Mouse (Mus musculus): ENCODE measurements around the gene Elovl3. TPM values are rescaled to one million over a fixed set of nuclear protein-coding genes. Genes with fewer than 3 reads are reported as not detected.

Elovl3 gene
- polyA plus RNA-seq, 1 experiment from 2014 or later: not detected

DNA sequence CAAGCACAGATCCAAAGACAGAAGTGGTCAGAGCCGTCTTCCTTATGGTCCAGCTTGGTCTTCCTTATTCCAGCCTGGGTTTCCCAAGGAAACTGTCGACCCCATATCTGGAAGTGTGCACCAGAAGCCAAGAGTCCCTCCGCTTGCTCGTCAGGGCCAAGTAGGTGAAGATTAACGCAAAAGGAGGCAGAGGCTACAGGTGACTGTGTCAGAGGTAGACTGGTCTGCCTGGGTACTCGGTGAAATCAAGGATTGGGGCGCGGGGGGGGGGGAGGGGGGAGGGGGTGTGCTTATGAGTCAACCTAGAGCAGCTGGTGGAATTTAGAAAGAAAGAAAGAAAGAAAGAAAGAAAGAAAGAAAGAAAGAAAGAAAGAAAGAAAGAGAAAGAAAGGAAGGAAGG is 414 bp upstream of the Elovl3 start:
- Histone ChIP-seq H3K9me3 (ENCODE audit: control insufficient read depth) (no peaks in the 10 kb centered on the region), H3K27ac (ENCODE audit: low read depth, low read length) (no peak overlapping the region), H3K36me3 (ENCODE audit: control insufficient read depth, insufficient read depth) (no peaks in the 10 kb centered on the region), H3K4me1 (replicated peaks; ENCODE audit: control insufficient read depth, insufficient read depth, low read length) (peaks cover 2% of the 10 kb centered on the region; the same call in 1 of the 2 replicates), H3K27me3 (replicated peaks; ENCODE audit: control insufficient read depth, insufficient read depth, low read length) (peaks cover 54% of the 10 kb centered on the region), H3K4me2 (replicated peaks; ENCODE audit: low read depth) (peak overlapping the region; percentile 59), H3K4me3 (ENCODE audit: low read depth, low read length) (peak overlapping the region; percentile 26), H3K9ac (ENCODE audit: low read depth, low read length) (no peak overlapping the region)
- 4% methylated on average over 6 of the region's 8 CpGs for WGBS
- TF ChIP-seq CTCF (IDR thresholded peaks at IDR 0.05; ENCODE audit: low read depth): no peak
- ATAC-seq: no peak

DNA sequence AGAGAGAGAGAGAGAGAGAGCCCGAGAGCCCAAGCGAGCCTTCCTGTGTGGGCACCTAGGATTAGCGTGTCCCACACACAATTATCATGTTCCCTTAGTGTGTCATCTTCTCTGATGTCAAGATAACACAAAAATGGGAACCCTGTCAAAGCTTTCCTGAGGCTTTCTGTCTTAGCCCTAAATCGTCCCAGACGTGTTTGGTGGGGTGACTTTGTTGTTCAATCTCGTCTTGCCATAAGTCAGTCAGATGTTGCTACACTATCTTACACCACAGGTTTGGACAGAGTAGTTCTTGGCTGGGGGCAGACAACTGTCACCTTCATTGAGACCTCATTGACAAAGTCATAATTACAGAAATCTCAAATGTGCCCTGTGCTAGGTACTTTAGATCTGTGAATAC is 880 bp downstream of the Elovl3 start:
- no peak for ATAC-seq
- peaks cover 66% of the 10 kb centered on the region for H3K27me3 ChIP-seq (replicated peaks; ENCODE audit: control insufficient read depth, insufficient read depth, low read length)
- no peak for TF ChIP-seq CTCF (IDR thresholded peaks at IDR 0.05; ENCODE audit: low read depth)
- H3K4me2 ChIP-seq (replicated peaks; ENCODE audit: low read depth): no peak overlapping the region
- H3K9ac ChIP-seq (ENCODE audit: low read depth, low read length): no peak overlapping the region
- H3K27ac ChIP-seq (ENCODE audit: low read depth, low read length): no peak overlapping the region
- peaks cover 10% of the 10 kb centered on the region; the same call in 1 of the 2 replicates for H3K4me1 ChIP-seq (replicated peaks; ENCODE audit: control insufficient read depth, insufficient read depth, low read length)
- WGBS: 51% methylated on average over 6 of the region's 6 CpGs
- H3K36me3 ChIP-seq (ENCODE audit: control insufficient read depth, insufficient read depth): no peaks in the 10 kb centered on the region
- H3K4me3 ChIP-seq (ENCODE audit: low read depth, low read length): no peak overlapping the region
- H3K9me3 ChIP-seq (ENCODE audit: control insufficient read depth): no peaks in the 10 kb centered on the region

DNA sequence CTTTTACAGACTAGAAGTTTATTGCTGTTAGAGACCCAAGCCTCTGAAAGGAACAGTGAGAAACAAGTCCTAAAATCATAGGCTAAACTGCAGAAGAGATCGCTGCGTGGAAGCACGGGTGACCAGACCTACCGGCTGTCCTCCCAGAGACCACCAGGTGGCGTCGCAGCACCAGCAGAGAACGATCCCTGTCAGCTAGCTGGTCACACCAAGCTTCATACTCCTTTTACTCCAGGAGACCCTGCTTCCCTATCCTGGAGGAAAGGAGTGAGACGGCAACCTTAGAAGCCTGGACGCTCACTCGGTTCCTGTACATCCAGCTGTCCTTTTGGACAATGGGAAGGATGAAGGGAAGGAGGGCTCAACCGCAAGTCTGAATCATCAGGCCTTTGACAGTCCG is 3.6 kb downstream of the Elovl3 start:
- H3K27me3 ChIP-seq (replicated peaks; ENCODE audit: control insufficient read depth, insufficient read depth, low read length): peaks cover 75% of the 10 kb centered on the region
- H3K9me3 ChIP-seq (ENCODE audit: control insufficient read depth): no peaks in the 10 kb centered on the region
- peak overlapping the region; percentile 46; the same call in 1 of the 2 replicates for H3K9ac ChIP-seq (ENCODE audit: low read depth, low read length)
- peak; percentile 99 for TF ChIP-seq CTCF (IDR thresholded peaks at IDR 0.05; ENCODE audit: low read depth)
- no peaks in the 10 kb centered on the region for H3K36me3 ChIP-seq (ENCODE audit: control insufficient read depth, insufficient read depth)
- peak overlapping the region; percentile 51 for H3K4me3 ChIP-seq (ENCODE audit: low read depth, low read length)
- 0 out of 2 replicates have a peak, but pooled peaks have one; percentile 9 for ATAC-seq
- H3K4me1 ChIP-seq (replicated peaks; ENCODE audit: control insufficient read depth, insufficient read depth, low read length): peaks cover 10% of the 10 kb centered on the region; the same call in 1 of the 2 replicates
- WGBS: under 1% methylated on average over 12 of the region's 12 CpGs
- no peak overlapping the region for H3K27ac ChIP-seq (ENCODE audit: low read depth, low read length)
- H3K4me2 ChIP-seq (replicated peaks; ENCODE audit: low read depth): peak overlapping the region; percentile 99

DNA sequence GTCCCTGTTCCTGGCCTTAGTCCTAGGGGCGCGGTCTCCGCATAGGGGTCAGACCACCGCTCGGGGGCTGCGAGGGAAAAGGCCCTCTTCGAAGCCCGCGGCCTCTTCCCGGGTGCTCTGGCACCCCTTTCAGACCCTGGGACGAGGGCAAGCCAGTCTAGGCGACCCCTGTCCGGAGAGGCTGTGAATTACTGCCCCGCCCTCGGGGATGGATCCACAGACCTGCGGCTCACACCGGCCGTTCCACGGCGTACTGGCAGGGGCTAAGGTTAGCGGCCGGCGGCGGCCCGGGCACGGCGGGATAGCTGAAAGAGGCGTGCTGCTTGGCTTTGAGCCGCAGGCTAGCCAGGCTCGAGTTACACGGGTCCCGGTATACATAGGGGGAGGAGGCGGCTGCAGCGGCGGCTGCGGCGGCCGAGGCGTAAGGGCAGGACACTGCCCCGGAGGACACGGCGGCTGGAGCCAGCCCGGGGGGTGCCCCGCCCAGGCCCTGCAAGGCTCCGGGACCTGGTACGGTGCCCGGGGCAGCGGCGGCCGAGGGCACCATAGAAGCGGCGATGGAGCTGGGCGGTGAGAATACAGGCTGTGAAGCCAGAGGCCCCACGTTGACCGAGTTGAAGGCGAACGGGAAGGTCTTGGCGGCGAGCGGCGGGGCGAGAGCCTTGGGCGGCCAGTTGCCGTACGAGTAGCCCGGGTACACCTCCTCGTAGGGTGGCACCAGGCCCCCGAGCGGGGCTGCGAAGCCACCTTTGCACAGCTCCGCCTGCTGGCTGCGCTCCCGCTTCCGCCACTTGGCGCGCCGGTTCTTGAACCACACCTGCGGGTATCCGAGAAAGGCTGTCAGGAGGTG is 4.3 kb downstream of the Elovl3 start:
- Histone ChIP-seq H3K27me3 (replicated peaks; ENCODE audit: control insufficient read depth, insufficient read depth, low read length) (peaks cover 68% of the 10 kb centered on the region), H3K4me1 (replicated peaks; ENCODE audit: control insufficient read depth, insufficient read depth, low read length) (peaks cover 10% of the 10 kb centered on the region; the same call in 1 of the 2 replicates), H3K36me3 (ENCODE audit: control insufficient read depth, insufficient read depth) (no peaks in the 10 kb centered on the region), H3K27ac (ENCODE audit: low read depth, low read length) (no peak overlapping the region), H3K4me2 (replicated peaks; ENCODE audit: low read depth) (peak overlapping the region; percentile 99), H3K9me3 (ENCODE audit: control insufficient read depth) (no peaks in the 10 kb centered on the region), H3K4me3 (ENCODE audit: low read depth, low read length) (peak overlapping the region; percentile 51), H3K9ac (ENCODE audit: low read depth, low read length) (peak overlapping the region; percentile 46)
- peak; percentile 73 for TF ChIP-seq CTCF (IDR thresholded peaks at IDR 0.05; ENCODE audit: low read depth)
- under 1% methylated on average over 79 of the region's 79 CpGs for WGBS
- peak; percentile 34; the same call in 1 of the 2 replicates for ATAC-seq

DNA sequence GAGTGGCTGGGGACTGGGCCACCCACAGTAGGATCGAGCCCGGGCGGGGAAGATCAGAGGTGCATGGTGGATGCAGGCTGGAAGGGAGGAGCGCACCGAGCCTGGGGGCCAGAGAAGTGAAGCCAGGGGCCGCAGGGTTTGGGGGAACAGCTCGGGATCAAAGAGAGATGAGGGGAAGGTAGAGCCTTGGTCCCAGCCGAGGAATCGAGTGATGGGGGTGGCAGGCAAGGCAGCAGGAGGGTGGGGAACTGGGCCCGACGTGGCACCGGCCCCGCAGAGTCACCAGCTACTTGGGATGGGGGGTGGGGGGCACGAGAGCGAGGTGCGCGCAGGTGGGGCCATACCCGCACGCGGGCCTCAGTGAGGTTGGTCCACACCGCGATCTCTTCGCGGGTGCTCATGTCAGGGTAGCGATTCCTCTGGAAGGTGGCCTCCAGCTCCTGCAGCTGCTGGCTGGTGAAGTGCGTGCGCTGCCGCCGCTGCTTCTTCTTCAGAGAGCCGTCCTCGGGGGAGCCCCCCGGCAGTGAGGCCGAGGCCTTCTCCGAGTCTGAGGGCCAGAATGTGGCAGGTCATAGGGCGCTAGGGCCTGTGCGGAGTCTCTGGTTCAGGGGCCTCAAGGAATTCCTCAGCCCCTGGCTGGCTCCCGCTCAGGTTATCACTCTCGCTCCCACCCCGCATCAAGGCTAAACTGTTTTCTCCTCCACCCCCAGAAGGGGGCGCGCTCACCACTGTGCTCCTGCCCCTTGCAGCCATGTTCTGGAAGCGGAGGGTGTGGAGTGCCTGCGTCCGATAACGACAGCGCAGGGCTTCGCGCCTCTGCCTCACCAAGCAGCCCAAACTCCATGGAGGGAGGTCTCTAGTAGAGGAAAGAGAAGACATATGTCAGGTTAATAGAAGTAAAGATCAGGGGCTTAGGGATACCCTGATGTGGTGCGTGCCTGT is 5.2 kb downstream of the Elovl3 start:
- Histone ChIP-seq H3K4me1 (replicated peaks; ENCODE audit: control insufficient read depth, insufficient read depth, low read length) (peaks cover 10% of the 10 kb centered on the region; the same call in 1 of the 2 replicates), H3K9me3 (ENCODE audit: control insufficient read depth) (no peaks in the 10 kb centered on the region), H3K9ac (ENCODE audit: low read depth, low read length) (no peak overlapping the region), H3K4me3 (ENCODE audit: low read depth, low read length) (peak overlapping the region; percentile 51), H3K4me2 (replicated peaks; ENCODE audit: low read depth) (peak overlapping the region; percentile 99), H3K27me3 (replicated peaks; ENCODE audit: control insufficient read depth, insufficient read depth, low read length) (peaks cover 64% of the 10 kb centered on the region), H3K27ac (ENCODE audit: low read depth, low read length) (no peak overlapping the region), H3K36me3 (ENCODE audit: control insufficient read depth, insufficient read depth) (no peaks in the 10 kb centered on the region)
- ATAC-seq: peak; percentile 49
- peak; percentile 88 for TF ChIP-seq CTCF (IDR thresholded peaks at IDR 0.05; ENCODE audit: low read depth)
- WGBS: 3% methylated on average over 49 of the region's 49 CpGs

DNA sequence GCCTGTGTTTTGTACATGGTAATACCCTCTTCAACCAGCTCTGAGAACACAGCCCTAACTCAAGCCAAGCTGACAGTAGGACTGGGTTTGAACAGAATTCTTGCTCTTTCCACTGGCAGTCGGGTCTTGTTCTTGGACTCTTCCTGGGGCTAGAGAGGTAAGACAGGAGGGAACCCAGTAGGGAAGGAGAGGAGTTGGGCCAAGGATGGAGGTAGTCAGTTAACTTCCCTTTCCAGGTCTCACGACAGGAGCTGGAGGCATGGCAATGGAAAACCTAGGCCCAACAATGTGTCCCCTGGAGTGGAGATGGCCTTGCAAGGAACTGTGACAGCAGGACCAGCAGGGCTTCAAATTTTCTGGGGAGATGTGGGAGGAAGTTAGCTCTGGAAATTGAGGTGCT is 8.6 kb downstream of the Elovl3 start:
- no peak for ATAC-seq

More for the DNA sequence above, 8.6 kb downstream of the Elovl3 start:
- no peak for TF ChIP-seq CTCF (IDR thresholded peaks at IDR 0.05; ENCODE audit: low read depth)
- Histone ChIP-seq H3K9ac (ENCODE audit: low read depth, low read length) (no peak overlapping the region), H3K27me3 (replicated peaks; ENCODE audit: control insufficient read depth, insufficient read depth, low read length) (peaks cover 59% of the 10 kb centered on the region), H3K27ac (ENCODE audit: low read depth, low read length) (no peak overlapping the region), H3K9me3 (ENCODE audit: control insufficient read depth) (no peaks in the 10 kb centered on the region), H3K4me3 (ENCODE audit: low read depth, low read length) (no peak overlapping the region), H3K4me2 (replicated peaks; ENCODE audit: low read depth) (no peak overlapping the region), H3K4me1 (replicated peaks; ENCODE audit: control insufficient read depth, insufficient read depth, low read length) (peaks cover 10% of the 10 kb centered on the region; the same call in 1 of the 2 replicates), H3K36me3 (ENCODE audit: control insufficient read depth, insufficient read depth) (no peaks in the 10 kb centered on the region)
- 76% methylated on average over 2 of the region's 2 CpGs for WGBS
